Mouse (Mus musculus) spleen, adult 12 weeks (tissue): ENCODE measurements around the gene Smbd1.
A peak's percentile ranks its signal among the peaks of the same experiment; 100 is the strongest.

Source experiments
- DNase-seq: peaks from one replicate; pipeline ENCODE4 v3.0.0; 2022; ENCODE audit warnings: low spot score

Gene Smbd1

GRCm38 (mm10) chr16:32810321-32810720, at the start of gene Smbd1:
Smbd1 (minus strand) TSS chr16:32810477.
- DNase-seq = no peak

GRCm38 (mm10) chr16:32858771-32859636, 48.7 kb upstream of the Smbd1 start:
- DNase-seq = no peak

GRCm38 (mm10) chr16:32858356-32858755, 48.1 kb upstream of the Smbd1 start:
- DNase-seq = no peak

DNA sequence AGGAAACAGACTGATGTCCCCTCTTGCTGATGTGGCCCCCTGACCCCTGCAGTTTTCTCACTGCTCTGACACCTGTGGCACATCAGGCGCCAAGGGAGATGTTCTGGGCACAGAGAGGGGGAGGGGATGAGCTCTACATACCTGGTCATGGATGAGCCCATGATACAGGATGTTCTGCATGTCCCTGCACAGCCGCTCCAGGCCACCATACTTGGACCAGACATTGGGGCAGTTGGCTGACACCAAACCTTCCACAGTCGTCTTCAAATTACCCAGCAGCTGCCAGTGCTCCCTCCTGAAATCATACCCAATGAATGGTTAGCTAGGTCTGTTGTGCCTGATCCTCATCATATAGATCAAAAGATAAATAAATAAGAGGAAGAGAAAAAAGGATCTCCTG, 46.5 kb upstream of the Smbd1 start:
- no peak for DNase-seq

- no peak for DNase-seq
These were observed 43.8 kb upstream of the Smbd1 start for GRCm38 (mm10) chr16:32854050-32854571.

- DNase-seq = no peak
These were observed 43.3 kb upstream of the Smbd1 start for GRCm38 (mm10) chr16:32853492-32854049.

DNA sequence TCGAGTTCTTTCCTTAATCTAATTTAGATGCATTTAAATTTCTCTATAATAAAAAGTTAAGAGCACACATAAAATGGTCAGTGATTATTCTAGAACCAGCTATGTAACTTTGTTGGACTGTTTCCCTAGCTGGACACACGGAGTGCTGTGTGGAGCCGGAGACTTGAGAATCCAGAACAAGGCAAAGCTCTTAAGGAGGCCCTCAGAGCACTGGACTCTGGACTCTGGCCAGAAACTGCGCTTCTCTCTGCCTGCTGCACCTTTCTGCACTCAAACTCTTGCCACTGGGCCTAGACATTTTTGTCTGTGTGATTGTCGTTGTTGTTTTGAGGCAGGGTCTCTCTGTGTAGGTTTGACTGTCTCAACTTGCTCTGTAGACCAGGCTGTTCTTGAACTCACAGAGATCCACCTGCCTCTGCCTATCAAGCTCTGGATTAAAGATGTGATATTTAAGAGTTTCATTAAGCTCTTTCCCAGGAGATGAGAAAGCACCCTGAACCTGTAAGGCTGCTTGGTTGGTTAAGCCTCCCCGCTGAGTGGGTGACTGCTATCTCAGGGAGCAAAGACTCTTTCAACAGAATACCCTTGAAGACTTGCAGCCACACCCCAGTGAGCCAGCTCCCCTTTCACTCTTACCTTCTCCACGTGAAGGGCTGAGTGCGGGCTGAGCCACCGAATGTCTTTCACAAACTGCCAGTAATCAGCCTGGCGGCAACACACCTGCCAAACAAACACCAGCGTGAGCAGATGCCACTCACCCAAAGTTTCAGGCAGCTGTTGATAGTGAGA, 39.0 kb upstream of the Smbd1 start:
- DNase-seq = no peak

GRCm38 (mm10) chr16:32847103-32847502, 36.8 kb upstream of the Smbd1 start:
- DNase-seq = no peak

DNA sequence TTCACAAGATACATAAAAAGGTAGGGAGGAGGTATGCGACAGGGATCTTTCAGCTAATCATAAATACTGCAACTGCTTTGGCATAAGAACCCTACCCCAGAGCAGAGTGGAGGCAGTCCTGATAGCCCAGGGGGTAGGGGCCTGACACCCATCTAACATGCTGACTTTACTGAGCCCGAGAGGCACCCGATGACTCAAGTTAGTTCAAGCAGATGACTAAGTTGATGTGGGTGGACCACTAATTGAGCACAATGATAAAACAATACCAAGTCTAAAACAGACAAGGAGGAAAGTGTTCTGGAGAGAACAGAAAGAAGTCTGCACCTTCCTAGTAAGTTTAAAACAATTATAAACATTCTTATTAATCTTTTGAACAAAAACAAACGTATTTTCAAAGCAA, 21.2 kb upstream of the Smbd1 start:
- no peak for DNase-seq

DNA sequence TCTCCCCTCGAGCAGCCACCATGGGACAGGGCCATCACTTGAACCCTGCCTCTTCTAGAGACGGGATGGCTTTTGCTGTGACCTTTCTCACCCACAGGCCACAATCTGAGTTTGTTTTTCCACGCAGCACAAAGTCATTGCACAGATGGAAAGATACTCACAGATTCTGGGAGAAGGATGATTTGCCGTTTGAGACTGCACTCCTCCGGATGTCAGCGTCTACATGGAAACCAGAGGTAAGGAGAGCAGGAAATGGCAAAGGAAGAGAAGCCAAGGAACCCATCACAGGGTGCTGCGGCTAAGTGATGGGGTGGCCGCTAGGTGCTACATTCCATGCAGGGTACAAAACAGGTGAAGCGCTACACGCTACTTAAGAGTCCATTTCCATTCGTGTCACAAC, 18.8 kb upstream of the Smbd1 start:
- DNase-seq = no peak

DNA sequence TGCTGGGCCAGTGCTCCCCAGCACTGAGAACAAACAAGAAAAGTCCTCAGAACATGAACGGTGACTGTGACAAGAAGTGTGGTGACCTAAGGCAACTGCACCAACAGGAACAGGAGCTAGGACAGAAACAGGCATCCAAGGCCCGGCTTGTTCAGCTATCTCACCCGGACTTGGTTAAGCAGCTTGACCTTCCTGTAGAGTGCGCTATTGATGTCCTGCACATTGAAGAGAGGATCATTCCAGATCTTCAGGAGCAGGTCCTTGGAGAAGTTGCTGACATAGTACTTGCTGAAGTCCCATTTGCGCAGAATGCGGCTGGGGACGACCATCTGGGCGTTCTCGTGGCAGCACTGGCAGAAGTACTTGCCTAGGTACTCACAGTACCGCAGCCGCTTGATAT, 16.2 kb upstream of the Smbd1 start:
- no peak for DNase-seq

DNA sequence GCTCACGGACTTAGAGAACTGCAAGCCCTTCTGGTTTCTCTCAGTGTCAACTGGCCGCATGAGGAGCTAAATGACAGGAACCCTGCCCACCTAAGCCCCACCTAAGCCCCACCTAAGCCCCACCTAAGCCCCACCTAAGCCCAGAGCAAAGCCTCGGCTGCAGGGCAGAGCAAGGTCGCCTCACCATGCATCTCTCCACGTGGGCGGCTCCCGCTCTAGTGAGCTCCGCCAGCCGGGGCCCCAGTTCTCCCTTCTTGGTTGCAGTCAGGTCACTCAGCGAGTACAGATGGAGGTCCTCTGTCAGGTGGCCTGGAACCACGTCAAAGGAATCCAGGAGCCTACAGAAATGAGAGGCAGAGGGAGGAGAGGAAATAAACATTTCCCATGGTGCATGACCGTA, 15.1 kb upstream of the Smbd1 start:
- no peak for DNase-seq

- no peak for DNase-seq
These were observed 13.8 kb upstream of the Smbd1 start for GRCm38 (mm10) chr16:32824061-32824460.

DNA sequence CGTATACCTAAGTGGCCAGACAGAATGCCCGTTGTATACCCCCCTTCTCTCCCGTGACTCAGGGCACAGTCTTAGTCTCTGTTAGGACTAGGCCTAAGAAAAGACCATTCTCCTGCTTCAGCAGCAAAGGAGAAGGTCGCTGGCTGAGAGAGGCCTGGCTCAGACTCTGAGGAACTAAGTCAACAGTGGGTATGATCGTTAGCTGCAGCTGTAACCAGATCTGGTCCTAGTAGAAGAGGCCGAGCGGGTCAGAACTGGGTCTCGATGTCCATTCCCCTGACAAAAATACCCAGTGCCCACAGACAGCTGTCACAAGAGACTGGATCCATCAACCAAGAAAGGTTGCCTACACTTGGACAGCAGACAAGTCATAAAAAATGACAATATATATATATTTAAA, 13.2 kb upstream of the Smbd1 start:
- DNase-seq = no peak

GRCm38 (mm10) chr16:32822881-32823280, 12.6 kb upstream of the Smbd1 start:
- no peak for DNase-seq

- DNase-seq = no peak
These were observed 12.2 kb upstream of the Smbd1 start for GRCm38 (mm10) chr16:32822450-32822827.

DNA sequence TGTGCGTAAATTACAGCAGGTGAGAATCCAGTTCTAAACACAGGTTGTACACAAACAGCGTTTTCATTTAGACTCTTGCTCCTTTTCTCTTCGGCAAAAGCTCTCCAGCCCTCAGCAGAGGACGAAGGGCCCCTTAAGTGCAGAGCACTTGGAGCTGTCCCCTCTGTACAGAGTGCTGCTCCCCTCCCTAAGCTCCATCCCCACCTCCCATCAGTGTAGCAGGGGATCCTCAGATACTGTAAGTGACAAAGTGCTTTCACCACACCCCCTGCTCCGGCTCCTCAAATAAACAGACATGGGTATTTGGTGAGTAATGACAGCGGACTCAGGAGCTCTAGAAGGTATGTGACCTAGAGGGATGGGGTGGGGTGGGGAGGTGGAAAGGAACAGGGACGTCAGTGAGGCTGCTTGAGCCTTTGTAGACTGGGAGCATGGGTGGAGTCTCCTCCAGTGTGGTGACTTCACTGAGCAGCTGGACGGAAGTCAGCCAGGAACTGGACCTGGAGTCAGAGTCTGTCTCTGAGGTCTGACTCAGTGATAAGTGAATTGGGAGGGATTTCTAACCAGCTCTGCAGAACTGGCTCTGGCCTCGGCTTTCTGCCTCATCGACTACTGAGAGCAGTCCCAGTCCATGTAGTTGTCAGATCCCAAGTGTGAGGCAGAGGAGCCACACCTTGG, 11.6 kb upstream of the Smbd1 start:
- DNase-seq = no peak

- no peak for DNase-seq
These were observed 8.2 kb upstream of the Smbd1 start for GRCm38 (mm10) chr16:32818441-32818840.

DNA sequence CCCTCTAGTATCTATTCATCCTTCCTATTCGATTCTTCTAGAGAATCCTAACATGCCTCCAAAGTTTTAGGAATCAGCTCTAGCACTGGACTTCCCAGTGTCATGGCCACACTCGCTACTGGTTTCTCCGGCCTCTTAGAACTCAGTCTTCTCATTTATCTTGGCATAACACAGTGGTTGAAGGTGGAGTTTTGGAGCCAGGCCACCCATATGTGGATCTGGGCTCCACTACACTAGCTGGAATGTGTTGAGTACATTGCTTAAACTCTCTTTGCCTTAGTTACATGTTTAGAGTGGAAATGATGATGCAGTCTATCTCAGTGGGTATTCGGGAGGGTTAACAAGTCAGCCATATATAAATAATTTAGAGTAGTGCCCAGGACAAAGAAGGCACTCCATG, 7.8 kb upstream of the Smbd1 start:
- DNase-seq = no peak

- DNase-seq = no peak
These were observed 4.9 kb upstream of the Smbd1 start for GRCm38 (mm10) chr16:32815160-32815605.

GRCm38 (mm10) chr16:32814539-32814938, 4.3 kb upstream of the Smbd1 start:
- peak; percentile 6 for DNase-seq

DNA sequence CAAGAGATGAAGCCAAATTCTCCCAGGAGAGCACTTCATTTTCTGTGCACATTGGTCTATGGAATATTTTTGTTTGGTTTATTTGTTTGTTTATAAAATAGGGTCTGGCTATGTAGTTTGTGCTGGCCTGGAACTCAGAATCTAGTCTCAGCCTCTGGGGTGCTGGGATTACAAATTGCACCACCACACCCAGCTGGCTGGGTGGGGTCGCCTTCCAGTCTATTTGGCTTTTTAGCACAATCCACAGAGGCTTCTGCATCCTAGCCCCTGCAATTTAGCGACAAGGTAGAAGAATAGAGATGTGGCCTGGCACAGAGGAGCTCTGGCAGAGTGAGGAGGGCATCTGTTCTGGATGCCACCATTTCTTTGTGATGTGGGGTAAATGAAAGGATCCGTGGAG, 3.5 kb upstream of the Smbd1 start:
- DNase-seq = no peak
